Mouse (Mus musculus): ENCODE measurements around the gene Crybb2.

DNA sequence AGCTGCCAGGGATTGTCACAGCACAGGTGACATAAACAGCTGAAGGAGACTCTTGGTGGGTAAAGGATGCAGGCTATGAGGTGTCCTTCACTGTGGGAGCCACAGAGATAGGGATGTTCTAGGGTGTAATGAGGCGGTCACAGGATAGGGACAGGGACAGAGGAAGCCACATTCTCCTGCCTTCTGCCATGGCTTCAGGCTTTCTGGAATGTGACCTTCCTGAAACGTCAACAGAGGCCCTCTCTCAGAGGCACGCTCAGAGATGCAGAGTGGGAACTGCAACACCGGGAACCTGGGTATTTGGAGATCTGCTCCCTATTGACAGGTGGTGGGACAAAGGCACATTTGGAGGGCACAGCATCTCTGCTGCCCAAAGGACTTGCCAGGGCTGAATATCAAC lies 17.1 kb upstream of the Crybb2 start:
- no peak for TF ChIP-seq HCFC1 (IDR thresholded peaks at IDR 0.05; ENCODE audit: borderline replicate concordance, insufficient read depth, low read length)
- TF ChIP-seq CHD2 (IDR thresholded peaks at IDR 0.05; ENCODE audit: low read depth, low read length), result no peak
- TF ChIP-seq MAFK (IDR thresholded peaks at IDR 0.05; ENCODE audit: insufficient read depth, low read depth, low read length), result no peak
- no peak for TF ChIP-seq ZNF384 (IDR thresholded peaks at IDR 0.05; ENCODE audit: low read depth, low read length)

Data from ES-E14 (cell line).